Mouse (Mus musculus) heart, postnatal 4 days (tissue): ENCODE measurements around the gene Rasgrp1. TPM values are rescaled to one million over a fixed set of nuclear protein-coding genes. Genes with fewer than 3 reads are reported as not detected.

Experiments used
- DNase-seq: peaks from one replicate; pipeline ENCODE4 v3.0.0; 2021
- total RNA-seq, 2 experiments: library from RNA; stranded (reverse); gene quantifications; 2 replicates each; pipeline ENCODE4 v1.2.3; 2021

Gene Rasgrp1
- total RNA-seq, 2 experiments from 2014 or later: 0.25 to 0.43 TPM

DNA sequence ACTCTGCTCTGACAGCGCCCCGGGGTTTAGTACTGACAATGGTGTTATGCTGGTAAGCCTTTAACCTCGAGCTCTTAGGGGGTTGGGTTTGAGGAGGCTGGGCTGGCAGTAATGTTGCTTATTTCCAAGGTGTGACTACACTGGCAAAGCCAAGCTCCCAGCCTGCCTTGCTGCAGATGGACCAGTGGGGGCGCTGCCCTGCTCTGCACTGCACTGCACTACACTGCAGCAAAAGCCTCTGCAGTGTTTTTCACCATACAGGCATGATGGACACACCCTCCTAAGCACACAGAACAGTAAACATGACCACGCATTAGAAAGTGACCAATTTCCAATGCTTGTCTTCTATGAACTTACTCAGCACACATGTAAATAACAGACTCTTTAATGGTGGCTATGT lies 11.2 kb downstream of the Rasgrp1 start:
- no peak for DNase-seq

DNA sequence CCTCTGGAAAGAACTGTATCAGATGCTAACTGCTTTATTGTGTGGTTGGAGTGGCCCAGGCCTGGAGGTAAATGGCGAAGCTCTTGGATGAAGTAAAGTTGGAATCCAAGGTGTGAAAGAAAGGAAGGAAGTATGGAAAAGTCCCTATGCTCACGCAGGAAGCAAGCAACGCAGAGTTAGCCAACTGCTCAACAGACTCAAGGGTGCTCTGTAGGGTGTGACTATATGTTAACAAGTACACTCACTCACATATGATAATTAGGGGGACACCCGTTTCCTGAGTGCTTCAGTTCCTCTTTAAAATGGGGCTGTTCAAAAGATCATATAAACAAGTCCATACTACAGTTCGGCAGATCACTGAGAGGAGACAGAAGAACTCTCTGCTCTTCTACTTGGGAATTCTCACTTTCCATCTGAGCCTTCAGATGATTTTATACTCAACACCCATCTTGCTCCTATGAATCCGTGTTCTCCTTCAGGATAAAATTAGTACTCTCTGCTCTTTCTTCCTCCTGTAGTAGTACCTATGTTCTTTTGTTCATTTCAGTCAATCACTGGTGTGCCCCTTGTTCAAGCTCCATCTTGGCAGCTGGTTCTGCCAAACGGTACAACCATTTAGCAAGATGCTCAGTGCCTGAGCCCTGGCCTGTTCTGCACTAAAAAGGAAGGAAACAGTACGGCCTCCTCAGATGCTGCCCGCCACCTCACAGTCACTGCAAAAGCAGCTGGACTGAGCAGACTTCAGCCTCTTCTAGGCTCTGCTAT lies 14.1 kb downstream of the Rasgrp1 start:
- DNase-seq: no peak

DNA sequence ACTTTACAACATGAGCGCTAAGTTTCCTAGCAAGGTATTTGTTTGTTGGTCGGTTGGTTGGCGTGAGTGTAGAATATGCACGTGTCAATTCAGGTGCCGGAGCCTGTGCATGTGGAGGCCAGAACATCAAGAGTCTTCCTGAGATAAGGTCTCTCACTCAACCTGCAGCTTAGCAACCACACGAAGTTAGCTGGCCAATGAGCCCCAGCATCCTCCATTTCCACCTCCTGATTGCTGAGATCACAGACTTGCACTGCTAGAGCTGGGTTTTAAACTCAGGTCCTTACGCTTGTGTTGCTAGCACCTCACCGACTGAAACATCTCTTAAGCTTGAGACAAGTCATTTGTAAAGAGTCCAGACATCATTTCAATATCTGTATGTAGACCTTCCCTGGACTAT lies 20.4 kb downstream of the Rasgrp1 start:
- no peak for DNase-seq

DNA sequence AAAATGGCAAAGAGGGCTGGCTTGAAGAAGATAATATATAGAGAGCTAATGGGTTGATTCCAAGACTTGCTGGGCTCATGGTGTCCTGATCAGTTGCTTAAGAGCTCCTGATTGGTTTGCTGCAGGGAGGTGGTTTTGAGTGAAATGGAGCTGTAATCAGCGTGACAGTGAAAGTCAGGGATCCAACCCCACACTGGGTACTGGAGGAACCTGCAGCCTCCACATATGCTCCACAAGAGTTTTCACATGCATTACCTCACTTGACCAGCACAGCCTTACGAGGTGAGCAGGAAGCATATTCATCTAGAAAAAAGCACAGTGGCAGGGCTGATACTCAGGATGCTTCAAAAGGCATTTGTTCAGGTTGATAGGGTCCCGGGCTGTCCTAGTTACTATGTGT lies 21.6 kb downstream of the Rasgrp1 start:
- DNase-seq: no peak

DNA sequence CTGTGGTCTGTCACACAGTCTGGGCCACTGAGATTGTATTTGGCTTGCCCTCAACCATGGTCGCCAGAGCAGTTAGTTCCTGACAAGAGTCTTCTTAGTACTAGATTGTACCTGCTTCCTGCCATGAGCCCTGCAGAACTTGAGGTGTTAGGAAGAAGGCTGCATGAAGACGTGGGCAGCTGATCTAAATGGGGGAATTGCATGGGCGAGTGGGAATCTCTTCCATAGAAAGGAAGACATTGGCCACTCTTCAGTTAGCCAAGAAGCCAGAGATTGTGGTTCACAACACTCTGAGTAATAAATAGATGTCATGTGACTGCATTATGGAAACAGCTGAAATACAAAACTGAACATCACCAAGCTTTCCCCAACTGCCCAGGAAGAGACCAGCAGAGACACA lies 23.8 kb downstream of the Rasgrp1 start:
- no peak for DNase-seq

DNA sequence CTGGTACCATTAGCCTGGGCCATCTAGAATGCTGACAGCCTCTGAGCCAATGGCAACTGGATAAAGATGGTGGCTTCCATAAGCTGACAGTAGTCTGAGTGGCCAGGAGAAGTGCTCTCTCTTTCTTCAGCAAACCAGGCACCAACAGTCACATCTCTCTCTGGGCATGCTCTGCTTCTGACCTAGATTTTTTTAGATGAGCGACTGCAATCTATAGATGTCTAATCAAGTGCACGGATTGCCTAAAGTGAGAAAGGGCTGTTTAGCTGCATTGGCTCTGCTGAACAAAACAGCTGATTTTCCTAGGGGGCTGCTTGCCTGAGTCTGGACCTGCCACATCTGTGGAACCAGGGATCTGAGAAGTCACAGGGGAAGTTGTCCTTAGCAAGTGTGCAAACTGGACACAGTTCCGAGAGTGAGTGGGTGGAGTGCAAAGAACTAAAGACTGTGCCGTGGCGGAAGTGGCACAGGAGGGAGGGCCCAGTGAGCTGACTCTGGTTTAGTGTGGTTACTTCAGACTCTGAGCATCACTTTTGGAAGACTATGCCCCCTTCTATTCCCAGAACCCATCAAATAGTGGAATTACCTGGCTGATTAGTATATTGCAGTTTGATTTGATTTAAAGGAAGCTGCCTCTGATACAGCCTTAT lies 29.1 kb downstream of the Rasgrp1 start:
- no peak for DNase-seq

DNA sequence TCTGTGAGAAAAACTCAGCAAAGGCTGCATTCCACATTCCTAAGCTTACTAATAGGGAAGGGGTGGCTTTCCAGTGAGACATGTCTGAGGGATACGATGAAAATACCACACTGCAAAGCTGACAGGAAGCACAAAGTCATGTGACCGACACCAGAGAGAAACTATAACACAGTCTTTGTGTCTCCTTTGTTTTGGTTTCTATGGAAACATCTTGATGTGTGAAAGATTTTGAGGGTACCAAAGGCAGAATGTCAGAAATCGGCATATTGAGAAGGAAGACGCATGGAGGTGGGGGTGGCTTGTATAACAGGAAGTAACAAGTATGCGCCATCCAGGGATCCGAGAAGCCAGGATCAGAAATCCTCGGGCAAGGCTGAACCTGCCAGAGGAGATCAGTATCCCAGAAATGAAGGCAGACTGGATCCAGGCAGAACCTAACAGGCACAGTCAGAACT lies 30.3 kb downstream of the Rasgrp1 start:
- no peak for DNase-seq

DNA sequence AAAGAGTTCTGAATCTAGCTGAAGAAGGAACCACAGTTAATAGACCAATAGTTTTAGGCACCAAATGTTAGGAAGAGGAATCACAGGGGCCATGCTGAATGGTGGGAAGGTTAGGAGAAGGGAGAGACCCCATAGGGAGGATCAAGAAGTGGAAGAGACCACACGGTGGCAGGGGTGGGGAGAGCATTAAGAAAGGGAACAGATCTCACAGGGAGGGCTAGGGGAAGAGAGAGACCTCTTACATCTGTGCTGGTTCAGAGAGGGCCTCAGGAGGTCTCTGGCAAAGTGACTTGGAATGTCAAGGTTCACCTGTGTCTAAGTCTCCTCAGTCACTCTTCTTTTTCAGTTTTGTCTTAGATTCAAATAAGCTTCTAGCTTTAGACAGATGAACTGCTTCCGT lies 30.8 kb downstream of the Rasgrp1 start:
- no peak for DNase-seq

DNA sequence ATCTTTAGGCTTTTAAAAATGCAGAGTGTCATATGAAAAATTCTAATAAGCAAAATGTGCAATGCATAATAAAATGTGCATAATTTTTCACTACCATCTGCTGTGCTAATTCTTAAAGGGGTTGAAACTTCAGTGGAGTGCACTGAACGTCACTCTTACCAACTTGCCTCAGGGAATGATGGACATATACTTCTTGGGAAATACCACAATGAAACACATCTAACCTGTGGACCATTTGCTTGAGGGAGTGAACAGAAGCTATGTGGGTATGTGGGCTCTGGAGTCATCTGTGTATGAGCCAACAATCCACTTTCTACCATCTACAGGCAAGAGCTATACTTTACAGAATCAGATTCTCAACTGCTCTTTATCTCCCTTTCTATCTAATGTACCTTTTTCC lies 31.5 kb downstream of the Rasgrp1 start:
- no peak for DNase-seq

DNA sequence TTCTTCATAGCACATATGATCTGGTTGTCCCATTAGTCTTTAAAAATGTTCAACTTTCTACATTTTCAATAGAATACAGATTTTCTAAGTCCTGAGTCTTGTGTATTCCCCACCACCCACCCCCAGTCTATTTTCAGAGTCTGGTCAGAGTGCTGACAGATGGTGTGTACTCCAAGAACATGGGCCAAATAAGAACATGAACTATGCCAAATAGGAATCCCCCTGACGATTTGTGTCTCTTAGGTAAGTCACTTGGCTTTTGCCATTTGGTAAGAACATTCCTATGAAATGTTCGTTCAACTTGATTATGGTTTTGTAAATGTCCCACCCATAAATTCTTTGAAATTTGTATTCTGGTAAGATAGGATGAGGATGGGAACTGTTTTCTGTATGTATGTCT lies 33.8 kb downstream of the Rasgrp1 start:
- DNase-seq: no peak

DNA sequence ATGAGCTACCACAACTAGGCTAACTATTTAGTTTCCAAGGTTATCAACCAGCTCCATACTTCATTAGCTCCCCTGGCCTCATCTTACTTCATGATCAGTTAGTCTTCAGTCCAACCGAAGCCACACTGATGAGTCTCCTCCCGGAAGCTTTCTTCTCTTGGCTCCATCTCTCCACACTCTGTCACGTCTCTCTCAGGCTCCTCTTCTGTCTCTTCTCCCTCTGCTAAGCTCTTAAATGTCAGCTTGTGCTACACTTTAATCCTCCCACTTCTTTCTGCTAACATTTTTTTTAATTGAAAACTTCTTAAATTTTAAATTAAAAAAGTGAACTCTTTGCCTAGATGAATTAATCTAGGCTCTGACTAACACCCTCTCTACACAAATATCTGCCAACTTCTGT lies 34.8 kb downstream of the Rasgrp1 start:
- no peak for DNase-seq

DNA sequence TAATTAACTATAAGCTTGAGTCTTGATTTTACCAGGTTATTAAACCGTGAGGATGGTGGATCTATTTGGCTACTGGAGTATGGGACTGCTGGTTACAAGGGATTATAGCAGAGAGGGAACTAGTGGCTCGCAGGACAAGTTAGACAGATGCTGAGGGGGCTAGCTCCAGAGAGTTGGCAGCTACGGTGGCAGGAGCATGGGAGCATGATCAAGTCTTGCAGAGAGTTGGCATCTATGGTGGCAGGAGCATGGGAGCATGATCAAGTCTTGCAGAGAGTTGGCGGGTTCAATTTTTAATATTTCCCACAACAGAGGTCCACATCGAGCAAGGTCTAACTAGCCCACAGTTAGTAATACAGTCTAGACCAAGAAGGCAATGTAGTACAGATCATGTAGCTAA lies 37.9 kb downstream of the Rasgrp1 start:
- no peak for DNase-seq

DNA sequence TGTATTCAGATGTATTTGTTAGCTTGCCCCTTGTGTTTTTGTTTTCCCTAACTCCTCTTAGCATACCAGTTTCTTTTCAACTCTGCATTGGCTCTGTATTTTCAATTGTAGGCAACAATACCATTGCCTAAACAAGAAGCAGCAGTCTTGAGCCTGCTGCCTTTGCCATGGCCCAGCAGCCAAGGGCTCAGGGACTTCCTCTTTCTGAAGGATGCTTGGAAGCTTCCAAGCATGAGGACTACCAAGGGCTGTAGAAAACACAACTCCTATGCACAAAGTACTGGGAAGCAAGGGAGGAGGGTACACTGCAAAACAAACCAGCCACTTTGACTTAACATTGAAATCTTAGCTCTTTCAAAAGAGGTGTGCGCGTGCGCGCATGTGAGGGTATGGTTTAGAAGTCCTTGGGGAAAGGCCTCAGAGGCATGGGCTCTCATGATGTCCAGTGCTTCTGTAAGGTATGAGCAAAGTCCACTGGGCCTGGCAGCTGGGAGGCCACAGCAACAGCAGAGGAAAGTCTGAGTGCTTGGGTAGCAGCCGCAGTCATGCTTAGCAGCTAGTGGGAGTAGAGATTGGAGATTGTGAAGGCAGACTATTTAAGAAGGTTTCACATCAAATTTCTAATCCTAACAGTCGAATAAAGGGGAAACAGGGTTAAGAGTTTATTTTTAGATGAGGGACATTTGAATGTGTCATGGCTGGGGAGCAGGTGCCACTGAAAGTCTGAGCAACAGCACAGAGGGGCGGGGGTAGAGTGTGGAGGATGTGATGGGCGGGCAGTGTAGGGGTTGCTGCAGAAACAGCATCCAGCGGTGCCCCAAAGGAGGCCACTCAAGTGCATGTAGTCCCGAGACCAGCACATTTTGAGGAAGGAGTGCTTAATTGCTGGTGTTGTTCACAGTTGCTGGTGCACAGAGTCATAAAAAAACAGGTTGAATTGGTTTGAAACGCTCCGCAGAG lies 39.1 kb downstream of the Rasgrp1 start:
- no peak for DNase-seq

DNA sequence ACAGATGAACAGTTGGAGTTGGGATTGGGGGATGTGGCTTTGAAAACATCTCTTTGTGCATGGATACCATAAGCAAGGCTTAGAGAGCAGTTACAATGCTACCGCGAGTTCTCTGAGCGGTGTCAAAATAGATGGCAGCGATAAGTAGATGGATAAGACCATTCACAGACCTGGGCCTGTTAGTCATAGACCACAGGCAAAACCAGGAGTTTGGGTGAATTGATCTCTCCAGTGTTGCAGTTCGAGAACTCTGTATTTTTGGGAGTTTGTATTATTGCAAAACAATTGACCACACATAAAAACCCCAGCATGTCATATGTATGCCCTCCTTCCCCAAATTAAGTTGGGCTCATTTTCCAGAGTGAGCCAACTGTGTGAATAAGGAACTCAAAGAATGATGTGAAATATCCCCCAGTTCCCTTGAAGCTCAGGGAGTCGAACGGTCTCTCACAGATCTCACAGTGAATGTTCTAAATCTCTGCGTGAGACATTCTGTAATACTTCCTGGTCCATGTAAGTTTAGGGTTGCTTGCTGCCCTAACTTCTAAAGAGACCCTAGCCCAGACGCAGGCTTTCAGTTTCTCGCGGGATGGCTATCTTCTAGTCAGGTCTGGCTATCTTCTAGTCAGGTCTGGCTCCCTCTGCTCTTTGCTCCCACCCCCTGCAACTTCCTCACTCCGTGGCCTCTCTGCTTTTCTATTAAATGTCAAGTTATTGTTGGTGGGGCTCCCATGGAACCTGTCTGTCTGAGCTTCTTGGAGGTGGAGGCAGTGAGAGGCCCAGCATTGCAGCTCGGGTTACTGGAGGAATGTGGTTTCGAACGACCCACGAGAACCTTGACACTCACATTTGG lies 43.0 kb downstream of the Rasgrp1 start:
- no peak for DNase-seq

DNA sequence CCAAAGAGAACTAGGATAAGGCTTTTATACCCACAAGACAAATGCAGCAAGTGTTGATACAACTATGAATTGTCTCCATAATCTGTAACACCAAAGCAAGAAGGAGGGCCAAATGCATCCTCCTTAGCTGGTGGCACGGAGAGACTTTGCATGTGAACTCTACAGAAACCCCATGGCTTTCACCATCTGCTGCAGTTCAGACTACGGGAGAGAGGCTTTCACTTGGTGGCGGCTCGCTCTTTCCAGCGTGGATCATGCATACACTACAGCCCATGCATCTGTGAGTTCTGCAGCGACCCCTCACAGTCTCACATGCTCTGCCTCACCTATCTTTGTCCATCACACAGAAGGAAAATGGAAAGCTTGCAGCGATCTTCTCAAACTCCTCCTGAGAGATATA lies 54.5 kb downstream of the Rasgrp1 start:
- DNase-seq: no peak

DNA sequence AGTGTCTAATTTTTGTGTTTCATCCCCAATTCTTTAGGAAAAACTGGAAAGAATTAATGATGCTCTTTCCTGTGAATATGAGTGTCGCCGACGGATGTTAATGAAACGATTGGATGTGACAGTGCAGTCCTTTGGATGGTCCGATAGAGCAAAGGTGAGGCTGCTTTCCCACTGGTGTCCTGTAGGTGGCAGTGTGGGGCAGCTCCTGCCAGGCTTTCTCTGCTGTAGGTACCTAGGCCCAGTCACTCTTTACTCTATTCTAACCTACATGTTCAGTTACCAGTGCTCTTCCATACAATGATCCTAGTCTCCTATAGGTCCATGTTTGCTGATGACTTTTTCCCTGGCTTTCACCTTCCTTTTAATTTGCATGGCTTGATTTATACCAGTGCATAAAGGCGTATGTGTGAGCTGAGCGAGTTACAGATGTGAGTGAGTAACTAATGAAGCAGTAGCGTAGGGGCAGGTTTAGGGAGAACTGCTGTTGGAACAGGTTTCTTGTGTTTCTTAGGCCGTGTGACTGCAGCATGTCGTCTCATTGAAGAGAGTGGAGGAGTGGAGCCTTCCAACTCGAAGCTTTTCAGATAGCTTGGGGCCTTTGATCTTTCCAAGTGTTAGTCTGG lies 78.9 kb downstream of the Rasgrp1 start:
- DNase-seq: peak; percentile 73

DNA sequence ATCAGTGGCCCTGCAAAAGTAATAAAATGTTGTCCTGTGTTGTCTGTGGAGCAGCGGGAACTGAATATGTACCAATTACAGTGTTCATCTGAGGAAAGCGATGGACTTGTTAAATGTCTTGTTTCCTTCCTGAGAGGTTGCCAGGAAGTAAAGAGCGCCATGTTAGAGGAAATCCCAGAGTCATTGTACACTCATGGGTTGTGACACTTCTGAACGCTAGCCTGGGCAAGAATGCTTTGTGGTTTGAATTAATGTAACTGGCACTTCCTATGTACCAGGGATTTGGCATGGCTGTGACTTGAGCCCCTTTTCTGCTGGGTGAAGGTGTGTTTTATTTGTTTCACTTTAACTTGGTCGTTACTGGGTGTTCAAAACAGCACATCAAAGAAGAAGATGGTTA lies 80.6 kb downstream of the Rasgrp1 start:
- no peak for DNase-seq

DNA sequence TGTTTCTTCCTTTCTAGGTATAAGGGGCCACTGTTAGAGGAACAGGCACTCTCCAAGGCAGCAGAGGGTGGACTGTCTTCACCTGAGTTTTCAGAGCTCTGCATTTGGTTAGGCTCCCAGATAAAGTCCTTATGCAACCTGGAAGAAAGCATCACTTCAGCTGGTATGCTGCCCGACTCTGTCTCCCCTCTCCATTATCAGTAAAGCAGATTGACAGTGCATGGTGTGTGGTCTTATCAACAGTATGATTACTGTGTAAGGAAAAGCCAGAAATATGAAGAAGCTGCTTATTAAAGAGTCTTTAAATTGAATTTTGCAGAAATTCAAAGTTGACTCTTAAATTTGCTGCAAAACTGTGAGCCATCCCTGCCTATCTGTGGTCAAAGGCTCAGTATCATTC lies 85.2 kb downstream of the Rasgrp1 start:
- no peak for DNase-seq

DNA sequence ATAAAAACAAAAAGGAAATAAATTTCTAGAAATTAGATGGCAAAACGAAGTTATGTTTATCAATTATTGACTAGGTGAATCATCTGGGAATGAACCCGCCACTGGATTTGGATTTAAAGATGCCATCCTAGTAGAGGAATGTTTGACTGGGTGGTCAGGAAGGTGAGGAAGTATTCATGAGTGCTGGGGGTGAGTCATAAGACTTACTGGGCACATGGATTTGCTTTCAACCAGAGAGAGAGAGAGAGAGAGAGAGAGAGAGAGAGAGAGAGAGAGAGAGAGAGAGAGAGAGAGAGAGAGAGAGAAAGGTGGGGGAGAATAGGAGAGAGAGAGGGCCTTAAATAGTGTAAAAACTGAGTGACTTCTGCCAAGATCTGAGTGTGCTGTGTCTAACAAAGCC lies 87.4 kb downstream of the Rasgrp1 start:
- no peak for DNase-seq

DNA sequence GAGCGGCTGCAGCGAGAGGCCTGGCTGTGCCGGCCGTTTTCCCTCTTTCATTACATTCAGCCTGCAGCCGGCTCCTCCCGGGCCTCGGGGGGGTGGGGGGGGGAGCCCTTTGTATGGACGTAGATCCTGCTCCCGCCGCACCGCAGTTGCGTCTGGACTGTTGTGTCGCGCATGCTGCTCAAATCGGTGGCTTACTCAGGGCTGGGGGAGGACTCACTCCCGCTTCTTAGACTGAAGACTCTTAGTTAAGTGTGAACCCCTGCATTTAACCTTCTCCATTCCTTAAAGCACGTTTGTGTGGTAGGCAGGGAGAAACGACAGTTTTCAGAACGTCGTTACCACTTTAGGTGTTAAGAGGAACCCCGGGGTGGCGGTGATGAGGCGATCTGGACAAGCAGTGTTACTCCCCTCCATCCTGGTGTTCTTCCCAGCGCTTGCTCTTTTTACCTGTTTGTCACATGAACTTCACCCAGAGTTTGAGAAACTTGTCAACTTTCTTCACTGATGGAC lies 92.7 kb downstream of the Rasgrp1 start:
- no peak for DNase-seq

DNA sequence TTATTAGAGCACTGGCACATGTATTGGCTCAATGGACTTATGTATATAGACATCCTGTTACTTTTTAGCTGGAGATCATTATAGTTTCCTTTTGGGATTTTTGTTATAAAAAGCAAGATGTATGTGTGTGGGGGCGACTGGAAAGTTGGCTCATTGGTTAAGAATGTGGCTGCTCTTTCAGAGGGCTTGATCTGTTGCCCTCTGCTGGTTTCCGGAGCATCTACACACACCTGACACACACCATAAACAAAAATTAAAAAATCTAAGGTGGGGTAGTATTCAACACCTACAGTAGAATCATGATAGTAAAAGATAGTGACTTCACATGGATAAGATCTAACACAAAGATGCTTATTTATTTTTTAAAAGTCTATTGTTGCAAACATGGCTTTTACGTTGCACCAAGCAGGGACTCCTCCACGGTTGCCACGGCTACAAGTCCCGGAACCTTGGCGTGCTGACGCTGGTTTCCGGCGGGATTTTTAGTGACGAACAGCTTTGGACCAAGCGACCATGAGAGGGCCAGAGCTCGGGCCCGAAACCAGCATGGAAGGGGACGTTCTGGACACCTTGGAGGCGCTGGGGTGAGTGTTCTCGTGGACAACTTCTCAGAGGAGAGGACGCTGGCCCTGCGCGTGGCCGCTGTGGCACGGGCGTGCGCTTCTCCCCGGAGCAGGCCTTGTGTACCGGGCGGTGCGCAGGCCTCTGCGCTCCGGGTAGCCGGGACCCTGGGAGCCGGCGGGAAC lies 93.4 kb downstream of the Rasgrp1 start, which contains the start of gene Fam98b:
Fam98b (plus strand) TSS at position 485 of the 746 bp plus-strand sequence.
- peak; percentile 94 for DNase-seq
